Mouse (Mus musculus) forebrain, embryonic 16.5 days (tissue): ENCODE measurements around the gene Pip4k2a. TPM values are rescaled to one million over a fixed set of nuclear protein-coding genes. Genes with fewer than 3 reads are reported as not detected.

Experiments used
- ATAC-seq: fragments of 200-750 bp; cut with Nextera tagmentation; 2 replicates; pipeline ENCODE4 v1.8.0; 2017; ENCODE audit warnings: mild to moderate bottlenecking, moderate library complexity
- H3K27ac ChIP-seq: fragments of 300-500 bp; sonication (generic); 2 replicates; pipeline ENCODE4 v1.5.1; 2014; ENCODE audit warnings: low read length, control low read depth
- H3K27me3 ChIP-seq: fragments of 300-500 bp; sonication (generic); replicated peaks from 2 replicates; pipeline ENCODE4 v1.6.1; 2014; ENCODE audit warnings: low read length; ENCODE audit not compliant: control insufficient read depth, insufficient read depth
- H3K36me3 ChIP-seq: fragments of 300-500 bp; sonication (generic); 2 replicates; pipeline ENCODE4 v1.6.1; 2014; ENCODE audit not compliant: control insufficient read depth, insufficient read depth
- H3K4me1 ChIP-seq: fragments of 300-500 bp; sonication (generic); replicated peaks from 2 replicates; pipeline ENCODE4 v1.6.1; 2014; ENCODE audit warnings: low read length; ENCODE audit not compliant: control insufficient read depth, insufficient read depth
- H3K4me2 ChIP-seq: fragments of 300-500 bp; sonication (generic); 2 replicates; pipeline ENCODE4 v1.6.1; 2014; ENCODE audit warnings: mild to moderate bottlenecking, low read length, control low read depth
- H3K4me3 ChIP-seq: fragments of 300-500 bp; sonication (generic); replicated peaks from 2 replicates; pipeline ENCODE4 v1.5.1; 2014; ENCODE audit warnings: mild to moderate bottlenecking, low read length, control low read depth
- H3K9ac ChIP-seq: fragments of 300-500 bp; sonication (generic); replicated peaks from 2 replicates; pipeline ENCODE4 v1.6.1; 2014; ENCODE audit warnings: low read depth, low read length, control low read depth
- H3K9me3 ChIP-seq: fragments of 300-500 bp; sonication (generic); 2 replicates; pipeline ENCODE4 v1.6.1; 2016; ENCODE audit warnings: low read length; ENCODE audit not compliant: control insufficient read depth
- WGBS: fragments of 180-500 bp; shearing (Covaris S2); extraction: QIAGEN DNeasy Blood & Tissue Kit; methylation state at CpG from one replicate; pipeline ENCODE4 v1.1.7; 2014; 5-methylcytosine and 5-hydroxymethylcytosine counted together
- polyA plus RNA-seq: library from polyadenylated mRNA; unstranded; fragments of >200 nt; fragmentation: Nextera tagmentation; extraction: Ambion mirVana; gene quantifications from 2 replicates; pipeline ENCODE4 v1.2.1, GENCODE M21; 2015

The Pip4k2a gene
- polyA plus RNA-seq, 1 experiment from 2014 or later: 10.9 TPM

DNA sequence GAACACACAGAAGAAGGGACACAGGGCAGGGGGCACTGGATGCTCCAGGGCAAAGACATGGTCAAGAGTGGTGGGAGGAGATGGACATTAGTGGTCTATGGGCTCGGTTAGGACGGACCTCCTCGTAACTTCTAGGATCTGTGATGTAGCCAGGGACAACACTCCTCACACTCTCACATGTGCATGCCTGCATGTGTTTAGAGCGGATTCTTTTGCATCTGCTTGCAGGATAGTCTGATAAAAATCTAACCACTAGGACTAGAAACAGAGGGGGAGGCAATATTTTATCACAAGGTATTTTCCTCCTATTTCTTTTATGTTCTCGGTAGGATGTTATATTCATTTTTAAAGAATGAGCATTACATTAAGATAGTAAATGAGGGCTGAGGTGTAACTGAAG lies 38.4 kb downstream of the Pip4k2a start:
- Histone ChIP-seq H3K9ac (no peak overlapping the region), H3K27ac (no peak overlapping the region), H3K9me3 (no peaks in the 10 kb centered on the region), H3K4me3 (no peak overlapping the region), H3K27me3 (no peaks in the 10 kb centered on the region), H3K36me3 (no peaks in the 10 kb centered on the region), H3K4me1 (no peaks in the 10 kb centered on the region), H3K4me2 (no peak overlapping the region)
- 98% methylated on average over 5 of the region's 5 CpGs for WGBS
- ATAC-seq: no peak

DNA sequence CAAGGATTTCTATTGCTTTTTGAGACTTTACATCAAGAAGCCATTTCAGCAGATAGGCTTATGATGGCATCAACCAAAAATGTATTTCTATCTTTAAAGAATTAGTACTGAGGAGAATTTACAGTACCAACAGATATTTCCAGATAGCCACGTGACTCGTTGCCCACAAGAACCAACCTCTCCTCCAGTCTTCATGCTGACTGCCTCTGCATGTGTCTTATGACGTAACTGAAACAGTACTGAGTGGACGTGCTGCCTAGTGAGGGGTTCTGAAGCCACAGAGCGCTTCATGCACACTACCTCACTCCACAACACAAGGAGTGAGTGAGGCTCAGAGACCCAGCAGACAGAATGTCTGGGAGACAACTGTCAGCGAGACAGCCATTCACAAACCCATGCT lies 38.9 kb downstream of the Pip4k2a start:
- H3K4me1 ChIP-seq: no peaks in the 10 kb centered on the region
- no peak overlapping the region for H3K4me3 ChIP-seq
- no peaks in the 10 kb centered on the region for H3K9me3 ChIP-seq
- no peak overlapping the region for H3K27ac ChIP-seq
- no peak overlapping the region for H3K4me2 ChIP-seq
- ATAC-seq: no peak
- no peaks in the 10 kb centered on the region for H3K36me3 ChIP-seq
- no peak overlapping the region for H3K9ac ChIP-seq
- H3K27me3 ChIP-seq: no peaks in the 10 kb centered on the region
- WGBS: 94% methylated on average over 6 of the region's 6 CpGs

DNA sequence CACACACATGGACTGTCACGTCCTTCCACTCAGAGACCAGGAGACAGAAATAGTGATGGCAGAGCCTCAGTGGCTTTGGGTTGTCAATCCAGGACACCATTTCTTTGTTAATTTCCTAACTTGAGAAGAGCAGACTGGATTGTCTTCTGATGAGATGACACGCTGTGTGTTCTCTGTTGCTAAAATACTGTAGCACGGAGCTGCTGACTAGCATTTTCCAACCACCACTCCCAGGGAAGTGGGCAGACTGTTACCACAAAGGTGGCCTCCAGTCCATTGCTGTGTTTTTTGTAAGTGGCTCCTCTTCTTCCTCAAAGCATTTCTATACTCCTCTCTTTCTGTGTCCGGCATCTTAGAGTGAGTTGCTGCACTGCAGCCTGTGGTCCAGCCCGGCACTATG lies 39.4 kb downstream of the Pip4k2a start:
- Histone ChIP-seq H3K36me3 (no peaks in the 10 kb centered on the region), H3K9me3 (no peaks in the 10 kb centered on the region), H3K4me3 (no peak overlapping the region), H3K9ac (no peak overlapping the region), H3K27ac (no peak overlapping the region), H3K4me1 (no peaks in the 10 kb centered on the region), H3K27me3 (no peaks in the 10 kb centered on the region), H3K4me2 (no peak overlapping the region)
- ATAC-seq: no peak
- 94% methylated on average over 5 of the region's 5 CpGs for WGBS

DNA sequence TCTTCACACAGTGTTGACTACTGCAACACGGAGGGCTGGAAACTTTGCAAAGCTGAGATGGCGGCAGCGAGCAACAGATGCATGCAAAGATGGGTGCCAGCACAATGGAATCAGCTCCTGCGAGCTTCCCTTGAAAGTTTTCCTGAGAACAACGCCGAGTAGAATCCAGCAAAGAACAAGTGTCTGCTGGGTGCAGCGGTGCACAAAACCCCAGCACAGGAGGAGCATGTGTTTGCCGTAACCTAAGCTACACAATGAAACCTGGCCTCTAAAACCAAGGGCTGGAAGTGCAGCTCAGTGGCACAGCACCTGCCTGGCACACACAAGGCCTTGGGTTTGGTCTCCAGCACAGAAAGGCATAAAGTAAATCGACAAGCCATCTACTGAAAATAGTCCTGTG lies 39.9 kb downstream of the Pip4k2a start:
- no peak for ATAC-seq
- 76% methylated on average over 9 of the region's 9 CpGs for WGBS
- no peaks in the 10 kb centered on the region for H3K27me3 ChIP-seq
- H3K4me2 ChIP-seq: no peak overlapping the region
- no peaks in the 10 kb centered on the region for H3K9me3 ChIP-seq
- no peak overlapping the region for H3K27ac ChIP-seq
- H3K4me1 ChIP-seq: no peaks in the 10 kb centered on the region
- no peak overlapping the region for H3K9ac ChIP-seq
- no peaks in the 10 kb centered on the region for H3K36me3 ChIP-seq
- H3K4me3 ChIP-seq: no peak overlapping the region

DNA sequence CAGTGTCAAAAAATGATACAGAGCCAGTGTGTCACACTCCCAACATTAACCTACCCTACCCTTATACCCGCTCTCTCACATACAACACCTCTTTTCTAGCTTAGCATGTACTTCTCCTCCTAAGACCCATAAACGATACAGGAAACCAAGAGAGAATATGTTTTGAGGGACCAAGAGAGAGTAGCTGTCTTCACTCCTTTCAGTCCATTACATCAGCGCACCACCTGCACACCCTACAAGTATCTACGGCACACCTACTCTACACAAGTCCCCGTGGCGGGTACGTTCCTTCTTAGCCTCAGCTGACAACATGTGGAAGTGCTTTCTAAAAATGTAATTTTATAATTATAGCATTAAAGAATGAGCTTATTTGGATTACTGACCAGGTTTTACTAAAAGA lies 40.5 kb downstream of the Pip4k2a start:
- Histone ChIP-seq H3K9ac (no peak overlapping the region), H3K27me3 (no peaks in the 10 kb centered on the region), H3K4me3 (no peak overlapping the region), H3K4me2 (no peak overlapping the region), H3K4me1 (no peaks in the 10 kb centered on the region), H3K27ac (no peak overlapping the region), H3K9me3 (no peaks in the 10 kb centered on the region), H3K36me3 (no peaks in the 10 kb centered on the region)
- ATAC-seq: no peak
- 95% methylated on average over 7 of the region's 7 CpGs for WGBS

DNA sequence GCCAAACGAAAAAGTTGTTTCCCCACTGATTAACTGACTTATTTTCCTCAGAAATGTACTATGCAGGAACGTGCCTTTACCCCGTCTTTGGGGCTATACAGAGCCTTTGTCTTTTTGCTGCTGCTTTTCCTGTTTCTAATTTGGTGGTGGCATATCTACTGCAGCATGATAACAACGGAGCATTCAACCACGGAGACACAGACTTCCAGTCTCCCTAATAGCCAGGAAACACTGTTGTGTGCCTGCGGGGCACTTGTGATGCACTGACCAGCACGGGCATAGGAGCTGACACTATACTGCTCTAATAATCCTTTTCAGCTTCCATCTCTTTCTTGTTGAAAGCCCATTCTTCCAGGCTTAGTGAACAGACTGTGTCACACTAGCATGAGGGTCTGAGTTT lies 41.0 kb downstream of the Pip4k2a start:
- Histone ChIP-seq H3K27ac (no peak overlapping the region), H3K4me1 (no peaks in the 10 kb centered on the region), H3K36me3 (no peaks in the 10 kb centered on the region), H3K4me3 (no peak overlapping the region), H3K9ac (no peak overlapping the region), H3K4me2 (no peak overlapping the region), H3K27me3 (no peaks in the 10 kb centered on the region), H3K9me3 (no peaks in the 10 kb centered on the region)
- ATAC-seq: no peak
- 39% methylated on average over 7 of the region's 7 CpGs for WGBS

DNA sequence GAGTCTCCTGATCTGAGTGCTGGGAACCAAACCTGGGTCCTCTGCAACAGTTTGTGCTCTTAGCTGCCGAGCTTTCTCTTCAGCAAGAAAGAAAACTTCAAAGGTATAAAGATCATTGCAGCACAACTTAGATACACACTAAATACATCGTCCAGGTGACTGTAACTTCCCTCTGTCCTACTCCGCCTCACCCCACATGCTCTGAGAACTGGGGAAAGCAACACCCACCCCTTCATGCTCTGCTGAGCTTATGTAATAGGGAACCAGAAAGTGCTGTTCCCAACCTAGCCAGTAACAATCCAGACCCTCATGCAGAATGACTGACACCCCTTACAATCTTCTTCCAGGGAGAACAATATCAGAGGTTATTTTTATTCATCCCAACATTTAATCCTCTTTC lies 41.5 kb downstream of the Pip4k2a start:
- Histone ChIP-seq H3K9me3 (no peaks in the 10 kb centered on the region), H3K36me3 (no peaks in the 10 kb centered on the region), H3K4me3 (no peak overlapping the region), H3K9ac (no peak overlapping the region), H3K27me3 (no peaks in the 10 kb centered on the region), H3K27ac (no peak overlapping the region), H3K4me1 (no peaks in the 10 kb centered on the region), H3K4me2 (no peak overlapping the region)
- ATAC-seq: no peak
- WGBS: 71% methylated on average over 3 of the region's 3 CpGs

DNA sequence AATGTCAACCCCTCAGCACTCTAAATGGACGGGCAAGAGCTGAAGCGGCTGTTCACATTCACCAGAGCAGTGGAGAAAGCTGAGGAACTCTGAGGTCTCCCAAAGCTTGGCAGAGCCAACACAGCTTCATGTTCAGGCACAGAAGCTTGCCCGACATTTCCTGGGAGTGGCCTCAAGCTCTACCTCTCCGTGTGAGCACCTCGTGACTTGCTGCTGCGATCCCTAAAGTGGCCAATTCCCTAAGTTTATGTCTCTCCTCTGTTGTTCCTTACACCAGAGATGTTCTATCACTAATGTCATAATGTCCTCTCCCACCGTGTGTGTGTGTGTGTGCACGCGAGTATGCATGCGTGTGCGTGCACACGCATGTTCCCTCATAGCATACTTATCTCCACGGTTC lies 42.3 kb downstream of the Pip4k2a start:
- no peaks in the 10 kb centered on the region for H3K9me3 ChIP-seq
- ATAC-seq: no peak
- no peak overlapping the region for H3K27ac ChIP-seq
- no peaks in the 10 kb centered on the region for H3K27me3 ChIP-seq
- H3K36me3 ChIP-seq: no peaks in the 10 kb centered on the region
- no peak overlapping the region for H3K9ac ChIP-seq
- H3K4me2 ChIP-seq: no peak overlapping the region
- no peak overlapping the region for H3K4me3 ChIP-seq
- 94% methylated on average over 13 of the region's 13 CpGs for whole genome bisulfite sequencing
- H3K4me1 ChIP-seq: no peaks in the 10 kb centered on the region

DNA sequence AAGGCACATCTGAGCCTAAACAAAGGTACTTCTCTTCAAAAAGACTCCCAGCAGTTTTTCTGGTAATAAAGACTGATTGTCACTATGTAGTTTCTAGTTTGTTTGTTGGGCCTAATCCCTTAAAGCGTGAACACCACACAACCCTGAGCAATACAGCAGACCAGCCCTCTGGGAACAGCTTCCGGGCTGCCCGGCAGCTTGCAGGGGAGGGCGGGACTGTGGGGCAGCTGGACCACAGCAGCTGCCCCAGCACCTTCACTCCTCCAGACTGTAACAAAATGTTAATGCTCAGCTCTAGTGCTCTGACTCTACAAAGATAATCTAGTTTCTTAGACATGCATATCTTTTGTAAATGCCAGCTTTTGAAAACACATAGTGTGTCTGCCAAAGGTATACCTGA lies 42.9 kb downstream of the Pip4k2a start:
- H3K4me1 ChIP-seq: no peaks in the 10 kb centered on the region
- no peak overlapping the region for H3K27ac ChIP-seq
- no peaks in the 10 kb centered on the region for H3K36me3 ChIP-seq
- no peaks in the 10 kb centered on the region for H3K27me3 ChIP-seq
- H3K9me3 ChIP-seq: no peaks in the 10 kb centered on the region
- H3K4me3 ChIP-seq: no peak overlapping the region
- 39% methylated on average over 4 of the region's 4 CpGs for WGBS
- no peak overlapping the region for H3K4me2 ChIP-seq
- H3K9ac ChIP-seq: no peak overlapping the region
- ATAC-seq: no peak

DNA sequence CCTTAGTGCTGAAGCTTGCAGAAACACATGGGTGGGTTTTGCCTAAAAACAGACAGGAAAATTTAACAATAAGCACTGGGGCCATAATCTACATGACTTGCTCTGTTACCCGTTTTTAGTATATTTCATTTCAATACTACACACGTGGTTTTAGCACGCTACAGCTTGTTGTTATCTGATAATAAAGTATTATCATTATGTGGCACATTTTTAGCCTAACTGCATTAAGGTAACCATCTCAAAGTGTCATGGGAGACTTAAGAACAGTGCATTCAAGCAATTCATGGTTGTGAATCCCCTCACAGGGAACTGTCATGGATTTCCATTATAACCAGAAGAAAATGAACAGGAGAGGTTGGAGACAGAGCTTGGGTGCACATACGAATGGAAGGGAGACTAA lies 43.5 kb downstream of the Pip4k2a start:
- no peak for ATAC-seq
- WGBS: 84% methylated on average over 4 of the region's 4 CpGs
- H3K27me3 ChIP-seq: no peaks in the 10 kb centered on the region

More for the DNA sequence above, 43.5 kb downstream of the Pip4k2a start:
- Histone ChIP-seq H3K4me1 (no peaks in the 10 kb centered on the region), H3K4me2 (no peak overlapping the region), H3K9ac (no peak overlapping the region), H3K9me3 (no peaks in the 10 kb centered on the region), H3K36me3 (no peaks in the 10 kb centered on the region), H3K27ac (no peak overlapping the region), H3K4me3 (no peak overlapping the region)
